Mouse (Mus musculus) E14TG2a.4 (cell line): ENCODE results near the gene Gpr179.

ENCODE experiments used
- CTCF ChIP-seq: conservative IDR thresholded peaks from 2 replicates; pipeline ENCODE4 v1.5.1; 2014; ENCODE audit warnings: low read length
- NANOG ChIP-seq: IDR thresholded peaks from 2 replicates; pipeline ENCODE4 v1.6.1; 2014; ENCODE audit warnings: borderline replicate concordance, low read length, mixed read lengths

- TF ChIP-seq NANOG (no peak), CTCF (no peak)
Measured at GRCm38 (mm10) chr11:97347291-97347690, 4.6 kb downstream of the Gpr179 start.
